Mouse (Mus musculus) left cerebral cortex, postnatal 36 days (tissue): ENCODE measurements at regions not wholly inside any gene's neighbourhood (a gene's known extent, or its start where the extent isn't known, plus 50 kb on each side); places are given as distances from the start of the nearest gene placed in this dataset.
A peak's percentile ranks its signal among the peaks of the same experiment; 100 is the strongest.

ENCODE experiments used
- DNase-seq, 2 experiments: peaks; one replicate each; pipeline ENCODE4 v3.0.0; 2021 to 2022; ENCODE audit warnings: low spot score in 2 of 2, mixed read lengths in 1 of 2
- intact Hi-C: fragments of 180-260 bp; cut with DNase I; formaldehyde crosslinking; loops from one replicate; pipeline ENCODE4 v1.15.1; 2025

DNA sequence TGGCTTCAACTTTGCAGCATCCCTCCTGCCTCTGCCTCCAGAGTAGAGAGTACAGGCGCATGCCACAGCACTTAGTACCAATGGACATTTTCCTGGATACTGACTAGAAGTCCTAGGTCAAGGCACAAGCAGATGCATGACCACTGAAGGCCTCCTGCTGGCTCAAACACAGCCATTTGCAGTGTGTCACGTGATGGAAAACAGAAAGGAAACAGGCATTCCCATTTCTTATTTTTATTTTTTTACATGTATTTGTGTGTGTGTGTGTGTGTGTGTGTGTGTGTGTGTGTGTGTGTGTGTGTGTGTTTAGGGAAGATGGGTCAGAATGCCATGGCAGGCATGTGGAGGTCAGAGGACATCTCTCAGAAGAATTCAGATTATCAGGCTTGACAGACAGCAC lies 65.6 kb downstream of the Thap12 start:
- DNase-seq = no peak
- intact Hi-C loops = no loop called here

GRCm38 (mm10) chr7:98769111-98769734 lies 65.7 kb upstream of the Wnt11 start:
- DNase-seq = no peak
- intact Hi-C loops = no loop called here

DNA sequence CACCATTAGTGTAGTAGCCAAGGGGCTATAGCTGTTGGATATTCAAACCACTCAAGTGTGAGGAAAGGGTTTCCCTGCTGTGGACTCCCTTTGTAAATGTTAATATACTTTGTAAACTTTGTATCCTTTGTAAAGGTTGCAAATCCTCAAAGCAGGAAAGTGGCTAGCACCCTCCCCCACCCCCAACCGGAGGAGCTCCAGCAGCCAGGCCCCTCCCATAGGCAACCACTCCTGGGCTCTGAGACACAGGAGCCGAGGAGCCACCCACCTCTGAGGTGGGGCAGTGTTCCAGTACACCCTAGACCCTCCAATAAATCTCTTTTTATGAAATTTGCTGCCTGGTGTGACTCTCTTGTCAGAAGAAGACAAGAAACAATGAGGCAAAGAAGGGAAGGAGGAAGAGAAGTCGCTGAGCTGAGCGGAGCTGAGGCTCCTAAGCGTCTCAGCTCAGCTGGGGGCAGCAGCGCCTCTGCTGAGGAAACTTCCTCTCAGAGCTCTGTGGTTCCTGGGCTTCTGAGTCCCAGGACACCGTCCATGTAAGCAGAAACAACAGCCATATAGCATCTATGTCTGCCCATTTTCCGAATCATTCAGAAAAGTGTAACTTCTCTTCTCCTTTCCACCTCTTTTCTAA lies 64.5 kb upstream of the Wnt11 start:
- no peak for DNase-seq
- intact Hi-C loops = no loop called here

DNA sequence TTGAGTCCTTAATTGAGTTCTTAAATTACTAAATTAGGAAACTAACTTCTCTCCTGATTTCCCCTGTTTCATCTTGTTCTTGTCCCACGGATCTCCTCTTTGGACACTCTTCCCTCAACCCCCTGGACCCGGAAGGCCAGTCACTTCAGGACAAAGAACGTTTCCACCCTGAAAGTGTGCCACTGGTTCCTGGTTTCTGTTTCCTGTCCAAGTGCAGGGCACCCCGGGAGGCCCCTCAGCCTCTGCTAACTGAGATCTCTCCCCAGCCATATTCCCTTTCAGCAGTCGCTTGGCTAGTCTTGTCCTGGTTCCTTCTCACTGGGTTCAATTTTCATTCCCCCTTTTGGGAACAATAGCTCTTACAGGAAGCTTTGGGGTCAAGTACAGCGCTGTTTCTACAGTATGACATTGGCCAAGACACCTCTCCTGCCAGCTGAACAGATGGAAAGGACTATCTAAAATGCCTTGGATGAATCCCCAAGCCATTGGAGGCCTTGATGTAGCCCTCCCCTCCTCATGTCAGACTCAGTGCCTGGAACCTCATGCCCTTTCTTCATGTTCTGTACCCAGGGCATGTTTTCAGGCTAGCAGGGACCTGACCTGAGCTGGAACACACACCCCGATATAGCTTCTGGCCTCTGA lies 63.7 kb upstream of the Wnt11 start:
- intact Hi-C loops = no loop called here
- no peak for DNase-seq

DNA sequence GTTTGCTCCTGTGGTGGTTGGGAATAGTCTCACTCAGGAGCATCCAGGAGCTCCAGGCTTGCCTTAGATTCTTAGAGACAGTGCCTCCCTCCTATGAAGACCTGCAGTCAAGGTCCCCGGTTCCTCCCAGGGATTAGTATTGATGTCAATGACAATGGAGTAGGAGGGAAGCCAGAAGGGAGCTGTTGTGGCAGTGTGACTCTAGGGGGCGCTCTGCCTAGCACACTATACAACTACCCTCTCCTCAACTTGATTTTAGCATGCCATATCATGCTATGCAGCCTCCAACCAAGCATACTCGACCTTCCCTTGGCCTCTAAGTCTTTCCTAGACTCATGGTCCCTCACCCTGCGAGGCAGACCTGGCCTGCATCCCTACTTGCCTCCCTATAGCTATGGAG lies 60.3 kb upstream of the Wnt11 start:
- intact Hi-C loops = no loop called here
- no peak for DNase-seq

GRCm38 (mm10) chr7:98775031-98775430 lies 59.9 kb upstream of the Wnt11 start:
- intact Hi-C loops = loop anchor here (5.0 kb wide), 1 partner anchor 33 kb away; no protein-coding TSS in a partner anchor

DNA sequence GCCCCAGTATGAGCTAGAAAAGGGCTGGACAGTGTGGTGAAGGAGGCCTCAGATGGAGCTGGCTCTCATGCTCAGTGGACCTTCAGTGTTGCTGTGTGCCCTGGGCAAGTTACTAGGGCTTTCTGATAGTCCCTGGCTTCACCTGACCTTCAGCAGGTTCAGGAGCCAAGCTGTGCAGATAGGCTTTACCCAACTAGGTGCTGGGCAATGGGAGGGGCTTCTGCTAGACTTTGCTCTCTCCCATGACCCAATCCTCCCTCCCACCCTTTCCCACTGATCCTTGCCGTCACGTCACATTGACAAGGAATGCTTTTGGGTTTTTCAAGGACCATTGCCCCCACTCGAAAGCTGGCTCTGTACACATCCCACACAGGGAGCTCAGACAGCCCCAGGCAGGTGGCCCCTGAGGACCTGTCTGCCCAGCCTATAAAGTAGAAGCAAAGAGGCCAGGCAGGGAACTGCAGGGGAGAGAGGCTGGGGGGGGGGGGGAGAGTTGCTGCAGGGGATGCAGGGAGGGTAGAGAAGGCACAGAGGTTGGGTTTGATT lies 57.5 kb upstream of the Wnt11 start:
- DNase-seq = no peak
- intact Hi-C loops = loop anchor here (5.0 kb wide), 1 partner anchor 35 kb away; no protein-coding TSS in a partner anchor

More at GRCm38 (mm10) chr7:98775031-98775430, 59.9 kb upstream of the Wnt11 start:
- DNase-seq = no peak

- DNase-seq = peak; percentile 36 to 49
- intact Hi-C loops = loop anchor here (5.0 kb wide), 1 partner anchor 37 kb away; no protein-coding TSS in a partner anchor
Observed at GRCm38 (mm10) chr7:98778929-98779328, 56.0 kb upstream of the Wnt11 start.

DNA sequence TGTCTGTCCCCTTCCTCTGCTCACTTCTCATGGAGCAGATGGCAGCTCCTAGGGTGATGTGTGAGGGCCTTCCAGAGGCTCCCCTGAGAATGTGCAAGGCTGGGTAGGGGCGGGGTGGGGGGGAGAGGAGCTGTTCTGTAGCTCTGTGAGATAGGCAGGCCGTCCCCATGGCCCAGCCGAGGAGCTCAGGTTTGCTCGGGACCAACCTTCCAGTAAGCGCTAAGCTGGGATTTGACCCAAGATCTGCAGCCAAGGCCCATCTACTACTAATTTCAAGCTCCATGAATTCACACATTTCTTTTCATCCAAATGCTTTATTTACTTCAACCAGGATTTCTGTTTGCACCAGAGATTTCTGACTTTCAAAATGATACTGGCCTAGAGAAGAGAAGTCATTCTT lies 51.4 kb upstream of the Wnt11 start:
- DNase-seq = no peak
- intact Hi-C loops = no loop called here

DNA sequence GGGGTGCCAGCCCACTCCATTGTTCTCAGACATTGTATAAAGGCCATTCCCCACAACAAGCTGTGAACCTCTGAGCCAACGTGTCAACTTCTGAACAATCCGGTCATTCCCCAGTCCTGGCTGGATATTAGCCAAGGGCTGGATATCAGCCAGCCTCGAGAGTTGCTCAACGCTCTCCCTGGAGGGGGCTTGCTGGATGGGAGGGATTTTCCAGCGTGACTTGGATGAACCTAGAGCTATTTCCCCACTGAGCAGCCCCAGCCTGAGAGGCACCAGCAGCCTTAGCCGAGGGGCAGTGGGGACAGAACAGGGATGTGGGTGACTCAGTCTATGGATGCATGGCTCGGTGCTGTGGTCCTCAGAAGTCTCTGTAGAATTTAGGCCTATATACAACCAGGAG lies 51.0 kb upstream of the Wnt11 start:
- intact Hi-C loops = no loop called here
- peak; percentile 11 to 23 for DNase-seq

GRCm38 (mm10) chr7:98784369-98784931 lies 50.5 kb upstream of the Wnt11 start:
- intact Hi-C loops = no loop called here
- DNase-seq = no peak
